Mouse (Mus musculus) heart, embryonic 14.5 days (tissue): Measurements from ENCODE around the gene Ankrd13b. TPM values are rescaled to one million over a fixed set of nuclear protein-coding genes. Genes with fewer than 3 reads are reported as not detected.

ENCODE experiments used
- ATAC-seq: fragments of 200-750 bp; cut with Nextera tagmentation; 2 replicates; pipeline ENCODE4 v1.8.0; 2017; ENCODE audit warnings: low read depth, moderate TSS enrichment; ENCODE audit not compliant: insufficient number of reproducible peaks, insufficient read depth, low FRiP score
- H3K27ac ChIP-seq, 2 experiments: fragments of 200-500 bp in 1 of 2; fragments of 300-500 bp in 1 of 2; sonication (generic) in 1 of 2; replicated peaks in 1 of 2; 2 replicates each; pipeline ENCODE4 v1.5.1; 2012 to 2014; ENCODE audit warnings: low read depth in 2 of 2, low read length in 2 of 2, control low read depth in 1 of 2, mild to moderate bottlenecking in 1 of 2, mixed read lengths in 1 of 2; ENCODE audit not compliant: control insufficient read depth in 1 of 2, insufficient read depth in 1 of 2
- H3K27me3 ChIP-seq: fragments of 300-500 bp; sonication (generic); 2 replicates; pipeline ENCODE4 v1.6.1; 2014; ENCODE audit warnings: mild to moderate bottlenecking, low read length, control low read depth; ENCODE audit not compliant: control insufficient read depth, insufficient read depth
- H3K36me3 ChIP-seq: fragments of 300-500 bp; sonication (generic); 2 replicates; pipeline ENCODE4 v1.6.1; 2014; ENCODE audit warnings: mild to moderate bottlenecking, control low read depth, low read length, mixed read lengths; ENCODE audit not compliant: control insufficient read depth, insufficient read depth
- H3K4me1 ChIP-seq, 2 experiments: fragments of 200-500 bp in 1 of 2; fragments of 300-500 bp in 1 of 2; sonication (generic) in 1 of 2; 2 replicates each; pipeline ENCODE4 v1.6.1; 2012 to 2014; ENCODE audit warnings: low read length in 2 of 2, control low read depth in 1 of 2, mixed read lengths in 1 of 2; ENCODE audit not compliant: control insufficient read depth in 2 of 2, insufficient read depth in 2 of 2
- H3K4me2 ChIP-seq: fragments of 300-500 bp; sonication (generic); 2 replicates; pipeline ENCODE4 v1.6.1; 2014; ENCODE audit warnings: mild to moderate bottlenecking, low read length
- H3K4me3 ChIP-seq, 2 experiments: fragments of 200-500 bp in 1 of 2; fragments of 300-500 bp in 1 of 2; sonication (generic) in 1 of 2; 2 replicates each; pipeline ENCODE4 v1.5.1; 2012 to 2014; ENCODE audit warnings: low read length in 2 of 2, mild to moderate bottlenecking in 2 of 2, control low read depth in 1 of 2, low read depth in 1 of 2, moderate library complexity in 1 of 2; ENCODE audit not compliant: control insufficient read depth in 1 of 2, insufficient read depth in 1 of 2
- H3K9ac ChIP-seq: fragments of 300-500 bp; sonication (generic); 2 replicates; pipeline ENCODE4 v1.6.1; 2014; ENCODE audit warnings: mild to moderate bottlenecking, low read length
- H3K9me3 ChIP-seq: fragments of 300-500 bp; sonication (generic); 2 replicates; pipeline ENCODE4 v1.6.1; 2016; ENCODE audit warnings: low read length, control low read depth; ENCODE audit not compliant: control insufficient read depth
- WGBS: fragments of 180-500 bp; shearing (Covaris S2); extraction: QIAGEN DNeasy Blood & Tissue Kit; methylation state at CpG from one replicate; pipeline ENCODE4 v1.1.7; 2014; 5-methylcytosine and 5-hydroxymethylcytosine counted together
- polyA plus RNA-seq: library from polyadenylated mRNA; unstranded; fragments of >200 nt; fragmentation: Nextera tagmentation; extraction: Ambion mirVana; gene quantifications from 2 replicates; pipeline ENCODE4 v1.2.1, GENCODE M21; 2014

The Ankrd13b gene
- polyA plus RNA-seq, 1 experiment from 2014 or later, result 5.2 TPM

- H3K27ac ChIP-seq, result no peak overlapping the region
- no peak overlapping the region for H3K4me3 ChIP-seq
- H3K4me2 ChIP-seq, result no peak overlapping the region
- peaks cover 55% of the 10 kb centered on the region for H3K36me3 ChIP-seq
- no peak overlapping the region for H3K9ac ChIP-seq
- peaks cover 0 to 10% of the 10 kb centered on the region in 2 experiments; a peak in 3 of 4 replicates for H3K4me1 ChIP-seq
- no peaks in the 10 kb centered on the region for H3K27me3 ChIP-seq
- no peaks in the 10 kb centered on the region for H3K9me3 ChIP-seq
- 88% methylated on average over 2 of the region's 2 CpGs for WGBS
- no peak for ATAC-seq
Observed at GRCm38 (mm10) chr11:77437026-77437425, 52.5 kb downstream of the Ankrd13b start.

- H3K36me3 ChIP-seq, result peaks cover 75% of the 10 kb centered on the region
- H3K4me2 ChIP-seq, result no peak overlapping the region
- ATAC-seq, result no peak
- H3K4me1 ChIP-seq, result peaks cover 0 to 8% of the 10 kb centered on the region in 2 experiments; a peak in 1 of 4 replicates
- peak overlapping the region in 1 of 2 experiments; percentile 27; a peak in 2 of 4 replicates for H3K27ac ChIP-seq
- no peak overlapping the region for H3K9ac ChIP-seq
- H3K27me3 ChIP-seq, result no peaks in the 10 kb centered on the region
- 60% methylated on average over 1 of the region's 1 CpGs for WGBS
- no peaks in the 10 kb centered on the region for H3K9me3 ChIP-seq
- H3K4me3 ChIP-seq, result no peak overlapping the region
Observed at GRCm38 (mm10) chr11:77428446-77428845, 61.0 kb downstream of the Ankrd13b start.

DNA sequence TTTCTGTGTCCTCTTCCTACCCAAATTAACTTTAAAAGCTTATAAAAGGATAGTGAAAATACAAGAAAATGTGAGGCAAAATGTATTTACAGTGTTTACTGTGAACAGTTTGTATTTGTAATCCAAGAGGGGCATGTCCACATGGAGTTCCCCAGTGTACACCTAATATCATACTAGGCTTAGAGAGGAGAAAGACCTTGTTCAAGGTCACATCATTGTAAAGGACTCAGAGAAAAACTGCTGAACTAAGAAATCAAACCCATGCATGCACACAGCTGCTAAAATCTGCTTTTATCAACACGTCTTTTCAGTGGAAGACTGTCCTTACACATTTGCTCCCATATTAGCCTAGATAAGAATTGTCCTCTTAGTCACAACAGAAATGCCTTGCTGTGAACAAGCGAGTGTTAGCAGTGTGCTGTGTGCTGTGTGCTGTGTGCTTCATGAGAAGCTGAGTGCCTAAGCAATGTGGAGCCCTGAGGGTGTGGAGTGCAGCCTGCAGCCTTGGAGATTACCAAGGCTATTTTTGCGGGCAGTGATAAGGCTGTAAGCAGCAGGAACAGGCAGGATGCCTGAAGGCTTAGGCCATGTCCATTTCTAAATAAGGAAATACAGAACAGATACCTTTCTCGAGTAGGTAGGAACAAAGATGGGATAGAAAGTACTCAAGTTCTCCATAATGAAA lies 66.2 kb downstream of the Ankrd13b start:
- Histone ChIP-seq H3K9me3 (no peaks in the 10 kb centered on the region), H3K27ac (peak overlapping the region; percentile 96 to 98), H3K4me2 (0 out of 2 replicates have a peak overlapping the region, but pooled peaks have one; percentile 1), H3K4me1 (peaks cover 5 to 27% of the 10 kb centered on the region in 2 experiments), H3K4me3 (no peak overlapping the region), H3K27me3 (no peaks in the 10 kb centered on the region), H3K36me3 (peaks cover 47% of the 10 kb centered on the region), H3K9ac (peak overlapping the region; percentile 34)
- WGBS, result 2% methylated on average over 4 of the region's 4 CpGs
- ATAC-seq, result peak; percentile 97

Other genes with a start within 250 kb of the Ankrd13b start
- 55.5 and 59.6 TPM in 2 replicates for gene Coro6, start 27.3 kb downstream of the Ankrd13b start, polyA plus RNA-seq
- gene Git1, start 3.9 kb upstream of the Ankrd13b start, polyA plus RNA-seq, result 13.6 and 15.2 TPM in 2 replicates
- 1.6 and 1.8 TPM in 2 replicates for gene Abhd15, start 25.4 kb upstream of the Ankrd13b start, polyA plus RNA-seq
- 28.7 and 30.0 TPM in 2 replicates for gene Trp53i13, start 26.3 kb upstream of the Ankrd13b start, polyA plus RNA-seq
- not detected in 2 replicates for gene Gm10392, start 29.5 kb upstream of the Ankrd13b start, polyA plus RNA-seq
- gene Taok1, start 118.1 kb upstream of the Ankrd13b start, polyA plus RNA-seq, result 20.4 and 20.8 TPM in 2 replicates
- gene Nufip2, start 196.5 kb upstream of the Ankrd13b start, polyA plus RNA-seq, result 4.7 and 5.4 TPM in 2 replicates
- not detected in 2 replicates for gene Cryba1, start 235.6 kb upstream of the Ankrd13b start, polyA plus RNA-seq